Mouse (Mus musculus): ENCODE data around the gene Scaf1.

The Scaf1 gene

DNA sequence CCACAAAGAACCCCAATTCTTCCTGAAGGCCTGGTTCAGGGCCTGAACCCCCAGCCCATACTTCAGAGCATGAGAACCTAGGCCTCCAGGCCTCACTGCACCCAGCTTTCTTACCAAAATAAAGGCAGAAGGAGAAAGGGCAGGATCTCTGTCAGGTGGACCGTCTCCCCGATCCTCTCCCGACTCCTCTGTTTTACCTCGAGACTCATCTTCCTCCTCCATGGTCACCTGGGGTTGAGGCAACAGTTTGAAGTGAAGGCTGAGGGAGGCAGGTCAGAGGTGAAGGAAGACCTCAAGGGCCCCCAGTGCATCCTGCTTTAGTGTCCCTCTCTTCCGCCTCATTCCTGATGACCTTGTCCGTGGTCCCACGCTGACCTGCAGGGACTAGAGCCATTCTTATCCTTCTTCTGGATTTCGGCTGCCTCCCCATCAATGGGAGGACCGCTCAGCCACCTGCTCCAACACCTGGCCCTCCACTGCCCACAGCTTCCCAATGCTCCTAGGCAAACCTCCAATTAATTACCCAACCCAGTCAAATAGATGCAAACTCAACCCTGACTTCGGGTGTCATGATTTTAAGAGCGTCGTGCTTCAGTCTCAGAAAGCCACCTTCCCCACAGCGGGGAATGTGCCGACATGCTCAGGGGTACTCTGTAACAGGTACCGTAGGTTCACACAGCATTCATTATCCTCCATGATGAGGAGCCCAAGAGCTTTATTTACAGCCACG is 2.6 kb downstream of the Scaf1 start:
- no peak for DNase-seq

DNA sequence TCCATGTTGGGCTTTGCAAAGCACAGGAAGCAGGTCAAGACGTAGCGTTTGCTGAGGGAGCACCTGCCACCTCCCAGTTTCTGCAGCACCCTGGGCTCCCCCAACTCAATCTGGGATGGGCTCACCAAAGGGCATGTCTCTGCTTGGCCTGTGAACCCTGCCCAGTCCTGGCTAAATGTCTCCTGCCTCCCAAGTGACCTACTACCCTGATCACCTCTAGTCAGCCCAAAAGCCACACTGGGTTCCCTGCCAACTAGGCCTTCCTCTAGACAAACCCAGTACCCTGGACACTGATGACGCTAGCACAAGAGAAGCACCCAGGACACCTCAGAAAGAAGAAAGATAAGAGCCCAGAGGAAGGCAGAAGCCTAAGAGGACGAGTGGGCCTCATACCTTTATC is 3.3 kb downstream of the Scaf1 start:
- no peak for DNase-seq

GRCm38 (mm10) chr7:45012011-45012410 is 4.2 kb downstream of the Scaf1 start:
- DNase-seq: no peak

- DNase-seq: no peak
Observed at GRCm38 (mm10) chr7:45008411-45008810, 7.8 kb downstream of the Scaf1 start.

DNA sequence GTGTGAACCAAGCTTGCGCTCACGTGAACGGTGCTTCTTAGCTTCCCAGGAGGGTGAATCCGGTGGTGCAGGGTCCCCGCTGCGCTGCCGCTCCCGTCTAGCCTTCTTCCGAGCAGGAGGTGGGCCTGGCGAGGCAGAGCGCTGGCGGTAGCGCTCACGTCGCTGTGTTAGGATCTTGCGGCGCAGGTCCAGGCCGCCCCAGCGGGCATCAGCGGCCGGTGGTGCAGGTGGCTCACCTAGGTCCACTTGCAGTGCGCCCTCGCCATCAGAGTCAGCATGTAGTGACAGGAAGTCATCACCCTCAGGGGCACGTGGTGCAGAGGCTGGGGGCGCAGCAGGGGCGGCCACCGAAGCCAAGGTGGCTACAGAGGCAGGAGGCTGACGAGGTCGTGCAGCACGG is 8.3 kb downstream of the Scaf1 start:
- no peak for DNase-seq

- no peak for DNase-seq
Observed at GRCm38 (mm10) chr7:45007141-45007540, 9.0 kb downstream of the Scaf1 start.

GRCm38 (mm10) chr7:45006503-45006902 is 9.7 kb downstream of the Scaf1 start:
- DNase-seq: no peak

DNA sequence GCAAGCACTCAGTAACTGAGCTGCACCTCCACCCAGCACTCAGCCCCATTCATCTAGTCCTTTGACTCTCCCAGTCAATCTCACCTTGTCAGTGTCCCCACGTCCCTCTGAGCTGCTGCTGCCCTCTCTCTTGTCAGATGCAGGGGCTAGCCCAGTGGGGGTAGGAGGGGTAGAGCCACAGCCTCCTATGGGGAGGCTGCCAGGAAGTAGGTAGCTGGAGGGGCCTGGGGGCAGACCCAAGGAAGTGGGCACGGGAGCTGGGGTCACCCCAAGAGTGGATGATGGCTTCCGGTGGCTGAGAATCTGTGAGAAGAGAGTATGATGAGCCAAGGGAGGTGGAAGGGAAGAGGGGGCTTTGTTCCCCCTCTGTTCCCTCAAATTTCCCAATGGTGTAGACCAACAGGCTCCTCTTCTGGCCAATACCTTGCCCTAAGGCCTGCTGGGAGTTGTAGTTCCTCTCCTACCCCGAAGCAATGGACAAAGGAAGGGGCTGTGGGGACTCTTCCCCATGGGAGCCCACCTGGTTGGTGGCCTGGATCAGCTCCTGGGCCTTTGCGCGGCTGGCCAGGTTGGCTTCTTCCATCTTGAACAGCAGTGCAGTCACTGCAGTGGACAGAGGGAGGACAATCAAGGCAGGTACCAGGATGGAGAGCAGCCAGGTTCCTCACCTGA is 10.7 kb downstream of the Scaf1 start:
- no peak for DNase-seq

GRCm38 (mm10) chr7:45004546-45004945 is 11.6 kb downstream of the Scaf1 start:
- DNase-seq: no peak

DNA sequence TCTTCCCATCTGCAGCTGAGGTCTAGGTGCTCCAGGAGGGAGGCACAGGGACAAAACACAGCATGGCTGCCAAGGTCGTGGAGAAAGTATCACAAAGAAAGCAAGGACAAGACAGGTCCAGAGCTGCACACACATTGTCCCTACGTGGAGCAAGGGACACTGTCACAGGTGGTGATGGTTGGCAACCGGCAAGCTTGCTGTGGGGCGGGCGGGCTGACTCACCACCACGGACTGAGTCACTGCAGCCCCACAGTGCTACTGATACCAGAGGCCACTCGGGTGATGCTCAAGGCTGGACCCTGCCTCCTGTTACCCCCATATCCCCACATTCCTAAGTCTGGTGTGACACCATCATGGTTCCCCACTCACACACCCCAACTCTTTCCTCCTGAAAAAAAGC is 13.7 kb downstream of the Scaf1 start:
- no peak for DNase-seq

GRCm38 (mm10) chr7:45000539-45001114 is 15.5 kb downstream of the Scaf1 start:
- DNase-seq: peak in 1 of 2 experiments; percentile 15

DNA sequence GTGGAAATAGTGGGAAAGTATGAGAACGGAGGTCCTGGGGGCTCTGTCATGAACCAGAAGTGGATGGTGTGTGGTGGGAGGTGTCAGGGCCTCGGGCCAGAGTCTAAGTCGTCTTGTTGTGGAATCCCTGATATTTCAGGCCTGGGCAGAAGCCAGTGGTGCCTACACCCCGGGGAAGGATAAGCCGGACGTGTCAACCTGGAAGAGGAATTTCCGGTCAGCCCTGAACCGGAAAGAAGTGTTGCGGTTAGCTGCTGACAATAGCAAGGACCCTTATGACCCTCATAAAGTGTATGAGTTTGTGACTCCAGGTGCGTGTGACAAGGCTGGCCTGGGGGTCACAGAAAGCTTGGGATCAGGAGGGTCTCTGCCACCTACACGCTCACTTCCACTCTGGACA is 16.4 kb downstream of the Scaf1 start:
- DNase-seq: peak in 1 of 2 experiments; percentile 29

- peak; percentile 56 to 64 for DNase-seq
Observed at GRCm38 (mm10) chr7:44998501-44998955, 17.6 kb downstream of the Scaf1 start, which contains the start of gene Bcl2l12. Gene Bcl2l12, minus strand, starts transcription at chr7:44998712.

- no peak for DNase-seq
Observed at GRCm38 (mm10) chr7:44997940-44998428, 18.2 kb downstream of the Scaf1 start.

- peak; percentile 96 to 98 for DNase-seq
Observed at GRCm38 (mm10) chr7:44997231-44997939, 18.8 kb downstream of the Scaf1 start, which contains the start of gene Irf3. Gene Irf3, plus strand, starts transcription at chr7:44997648.

GRCm38 (mm10) chr7:44996672-44997071 is 19.5 kb downstream of the Scaf1 start:
- DNase-seq: peak in 1 of 2 experiments; percentile 5

- DNase-seq: no peak
Observed at GRCm38 (mm10) chr7:44986879-44987718, 29.1 kb downstream of the Scaf1 start.

DNA sequence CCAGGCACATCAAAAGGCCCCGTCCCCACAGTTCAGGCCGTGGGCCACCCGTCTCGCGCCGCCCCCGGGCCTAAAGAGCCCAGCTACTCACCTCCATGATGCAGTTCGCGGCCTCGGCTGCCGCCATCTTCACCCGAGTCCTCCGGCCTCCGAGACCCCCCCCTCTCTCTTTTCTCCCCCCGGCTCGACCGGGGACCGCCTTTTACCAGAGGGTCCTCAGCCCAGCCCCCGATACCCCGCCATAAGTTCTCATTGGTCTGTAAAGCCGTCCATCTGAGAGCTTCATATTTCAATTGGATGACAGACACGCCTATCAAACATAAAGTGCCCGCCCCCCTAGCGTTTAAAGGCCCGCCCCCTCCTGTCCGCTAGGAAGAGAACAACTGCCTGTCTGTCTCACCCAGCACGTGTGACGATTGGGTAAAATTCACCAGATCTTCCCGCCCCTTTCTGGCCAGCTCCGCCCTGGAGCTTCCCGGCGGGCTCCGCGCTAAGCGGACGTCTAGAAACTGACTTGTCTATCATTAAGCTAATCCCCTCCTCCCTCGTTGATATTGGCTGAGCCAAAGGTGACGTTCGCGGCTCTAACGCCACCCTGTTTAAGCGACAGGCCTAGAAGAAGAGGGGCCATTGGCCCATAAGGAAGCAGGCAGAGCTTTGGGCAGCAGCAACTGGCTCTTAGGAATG is 29.8 kb downstream of the Scaf1 start, which contains the start of gene Prmt1:
Prmt1 (minus strand) TSS at position 377 of the 687 bp plus-strand sequence.
- DNase-seq: peak; percentile 100

DNA sequence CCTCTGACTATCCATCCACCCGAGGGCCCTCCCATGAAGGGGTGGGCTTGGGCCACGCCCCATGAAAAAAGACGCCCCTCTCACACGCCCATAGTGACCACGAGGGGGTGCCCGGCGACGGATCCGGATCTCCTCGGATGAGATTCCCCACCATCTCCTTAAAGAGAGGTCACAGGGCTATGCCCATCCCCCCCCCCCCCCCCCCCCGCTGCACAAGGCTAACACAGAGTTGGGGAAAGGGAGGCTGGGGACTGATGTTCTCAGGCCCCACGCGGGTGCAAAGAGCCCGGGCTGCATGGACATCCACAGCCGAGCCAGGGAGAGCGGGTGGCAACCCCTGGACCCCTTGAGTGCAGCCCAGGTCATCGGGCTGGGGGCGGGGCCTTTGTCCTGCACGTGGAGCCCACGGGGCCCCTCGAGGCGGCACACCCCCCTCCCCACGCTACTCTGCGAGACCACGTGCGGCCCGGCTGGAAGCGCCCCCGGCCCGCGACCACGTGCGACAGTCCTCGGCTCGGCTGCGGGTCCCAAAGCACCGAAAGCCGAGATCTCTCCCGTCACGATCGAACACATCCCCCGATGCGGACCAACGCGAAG is 30.5 kb downstream of the Scaf1 start:
- DNase-seq: peak; percentile 68 to 81

DNA sequence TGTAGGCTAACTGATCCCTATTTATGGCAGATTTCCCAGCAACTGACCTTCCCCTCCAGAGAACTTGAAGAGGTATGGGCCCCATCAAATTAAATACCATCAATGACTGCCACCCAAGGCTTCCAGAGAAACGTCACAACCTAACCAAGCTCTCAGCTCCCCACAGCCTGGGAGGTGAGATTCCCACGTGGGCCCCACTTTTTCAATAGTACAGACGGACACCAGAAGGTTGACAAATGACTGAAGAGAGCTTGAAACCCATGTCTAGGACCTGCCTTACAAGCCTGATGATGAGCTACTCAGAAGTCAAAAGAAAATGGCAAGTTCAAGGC is 31.4 kb downstream of the Scaf1 start:
- DNase-seq: no peak

Measured in lung, adult 18-20 months (tissue).